Comparison of ENCODE assay signal across 20 mouse cellular contexts in the genomic region with DNA sequence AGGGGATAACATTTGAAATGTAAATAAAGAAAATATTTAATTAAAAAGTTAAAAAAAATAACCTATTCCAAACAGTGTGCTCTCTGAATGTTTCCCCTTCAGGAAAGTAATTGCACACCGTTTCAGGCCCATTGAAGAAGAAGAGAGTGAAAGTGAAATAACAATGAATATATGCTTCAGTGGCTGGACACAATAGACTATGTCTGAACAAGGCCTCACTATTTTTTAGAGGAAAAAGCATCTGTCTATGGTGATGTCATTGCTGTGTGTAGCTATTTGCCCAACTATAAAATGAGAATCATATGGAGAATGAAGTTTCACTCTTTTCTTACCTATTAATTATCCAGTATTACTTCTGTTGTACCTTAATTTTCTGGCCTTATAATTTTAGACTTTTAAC.
A peak's percentile ranks its signal among the peaks of the same experiment; 100 is the strongest.
DNase-seq lines count a peak whose midpoint lies in the region; ATAC-seq lines count a peak whose summit lies in the region.
"Had no signal": no experiment of that assay in that cellular context is flagged by ENCODE, and none has a peak within 500 bp of the region (broad histone marks: within the 10 kb centered on the region; RNA-seq: fewer than 3 reads in every experiment).

No protein-coding gene starts in this region.

- no peaks in the 10 kb centered on the region for H3K27me3 ChIP-seq in embryonic facial prominence, embryonic 11.5 days (ENCODE audit: control insufficient read depth, insufficient read depth, low read length)
- no peaks in the 10 kb centered on the region for H3K27me3 ChIP-seq in embryonic facial prominence, embryonic 10.5 days (replicated peaks; ENCODE audit: low read depth, poor library complexity, severe bottlenecking)
- no peaks in the 10 kb centered on the region for H3K27me3 ChIP-seq in forebrain, embryonic 14.5 days (replicated peaks; ENCODE audit: control insufficient read depth, insufficient read depth, low read length)
- H3K27me3 ChIP-seq in forebrain, embryonic 16.5 days (replicated peaks; ENCODE audit: control insufficient read depth, insufficient read depth, low read length) = no peaks in the 10 kb centered on the region
- H3K27me3 ChIP-seq in neural tube, embryonic 11.5 days (ENCODE audit: control insufficient read depth, insufficient read depth, low read length) = no peaks in the 10 kb centered on the region
- H3K27me3 ChIP-seq in neural tube, embryonic 15.5 days (replicated peaks) = no peaks in the 10 kb centered on the region
- H3K27me3 ChIP-seq: embryonic facial prominence, embryonic 13.5 days; heart, embryonic 12.5 days; hindbrain, embryonic 13.5 days; intestine, embryonic 15.5 days; Patski had no signal

- DNase-seq in embryonic facial prominence, embryonic 11.5 days (ENCODE audit: low spot score) = no peak
- no peak for DNase-seq in embryonic facial prominence, embryonic 10.5 days (ENCODE audit: low spot score)
- no peak for DNase-seq in forebrain, embryonic 14.5 days (ENCODE audit: low spot score)
- no peak for DNase-seq in neural tube, embryonic 11.5 days (ENCODE audit: low spot score)
- DNase-seq in heart, adult 9 months (ENCODE audit: low spot score in 2 of 2) = no peak
- DNase-seq: adrenal gland, postnatal 14 days; cerebellum, adult 11-12 months; cerebellum, adult 9-10 months; cerebellum, postnatal 25 days; gastrocnemius, postnatal 14 days; heart, adult 2 months; kidney, adult 18-20 months had no signal

- H3K4me3 ChIP-seq in embryonic facial prominence, embryonic 11.5 days (ENCODE audit: low read depth, low read length) = no peak overlapping the region
- H3K4me3 ChIP-seq in embryonic facial prominence, embryonic 10.5 days = no peak overlapping the region
- no peak overlapping the region for H3K4me3 ChIP-seq in forebrain, embryonic 14.5 days (ENCODE audit: low read depth, low read length)
- no peak overlapping the region for H3K4me3 ChIP-seq in forebrain, embryonic 16.5 days (replicated peaks; ENCODE audit: low read length)
- H3K4me3 ChIP-seq in neural tube, embryonic 11.5 days (ENCODE audit: low read depth, low read length) = no peak overlapping the region
- no peak overlapping the region for H3K4me3 ChIP-seq in neural tube, embryonic 15.5 days (replicated peaks)
- H3K4me3 ChIP-seq: embryonic facial prominence, embryonic 13.5 days; heart, adult 2 months; heart, embryonic 12.5 days; hindbrain, embryonic 13.5 days; intestine, embryonic 15.5 days had no signal

- ATAC-seq in embryonic facial prominence, embryonic 11.5 days (replicated peaks; ENCODE audit: insufficient number of reproducible peaks, low FRiP score, low TSS enrichment, low read depth) = peak; percentile 52; the same call in 1 of the 2 replicates
- ATAC-seq in forebrain, embryonic 14.5 days = 0 out of 2 replicates have a peak, but pooled peaks have one; percentile 40
- no peak for ATAC-seq in forebrain, embryonic 16.5 days
- ATAC-seq in neural tube, embryonic 11.5 days (ENCODE audit: insufficient read depth, low FRiP score, low TSS enrichment) = 0 out of 2 replicates have a peak, but pooled peaks have one; percentile 16
- ATAC-seq in neural tube, embryonic 15.5 days (ENCODE audit: low FRiP score) = no peak
- ATAC-seq: activated CD4-positive, CD25-positive, alpha-beta regulatory T cell, adult 4 months; intestine, embryonic 15.5 days; Patski had no signal

- H3K4me1 ChIP-seq in embryonic facial prominence, embryonic 11.5 days (ENCODE audit: control insufficient read depth, insufficient read depth, low read length) = no peaks in the 10 kb centered on the region
- no peaks in the 10 kb centered on the region for H3K4me1 ChIP-seq in embryonic facial prominence, embryonic 10.5 days
- no peaks in the 10 kb centered on the region for H3K4me1 ChIP-seq in forebrain, embryonic 14.5 days (ENCODE audit: control insufficient read depth, insufficient read depth, low read length)
- H3K4me1 ChIP-seq in forebrain, embryonic 16.5 days (replicated peaks; ENCODE audit: control insufficient read depth, insufficient read depth, low read length) = no peaks in the 10 kb centered on the region
- no peaks in the 10 kb centered on the region for H3K4me1 ChIP-seq in neural tube, embryonic 11.5 days (ENCODE audit: control insufficient read depth, insufficient read depth, low read length)
- H3K4me1 ChIP-seq in neural tube, embryonic 15.5 days = no peaks in the 10 kb centered on the region
- H3K4me1 ChIP-seq: embryonic facial prominence, embryonic 13.5 days; heart, embryonic 12.5 days; hindbrain, embryonic 13.5 days; intestine, embryonic 15.5 days had no signal

- H3K9me3 ChIP-seq in embryonic facial prominence, embryonic 11.5 days (replicated peaks; ENCODE audit: control insufficient read depth, low read length) = no peaks in the 10 kb centered on the region
- H3K9me3 ChIP-seq in embryonic facial prominence, embryonic 10.5 days = no peaks in the 10 kb centered on the region
- no peaks in the 10 kb centered on the region for H3K9me3 ChIP-seq in forebrain, embryonic 14.5 days (replicated peaks; ENCODE audit: control insufficient read depth, low read length)
- no peaks in the 10 kb centered on the region for H3K9me3 ChIP-seq in forebrain, embryonic 16.5 days (ENCODE audit: control insufficient read depth, low read length)
- H3K9me3 ChIP-seq in neural tube, embryonic 11.5 days (ENCODE audit: control insufficient read depth, low read length) = no peaks in the 10 kb centered on the region
- no peaks in the 10 kb centered on the region for H3K9me3 ChIP-seq in neural tube, embryonic 15.5 days (replicated peaks)
- H3K9me3 ChIP-seq: embryonic facial prominence, embryonic 13.5 days; heart, embryonic 12.5 days; hindbrain, embryonic 13.5 days; intestine, embryonic 15.5 days had no signal

- no peaks in the 10 kb centered on the region for H3K36me3 ChIP-seq in embryonic facial prominence, embryonic 11.5 days (replicated peaks; ENCODE audit: control insufficient read depth, insufficient read depth, low read depth, low read length)
- H3K36me3 ChIP-seq in embryonic facial prominence, embryonic 10.5 days (replicated peaks) = no peaks in the 10 kb centered on the region
- H3K36me3 ChIP-seq in forebrain, embryonic 14.5 days (ENCODE audit: control insufficient read depth, insufficient read depth, low read length) = no peaks in the 10 kb centered on the region
- no peaks in the 10 kb centered on the region for H3K36me3 ChIP-seq in forebrain, embryonic 16.5 days (ENCODE audit: control insufficient read depth, insufficient read depth)
- H3K36me3 ChIP-seq in neural tube, embryonic 11.5 days (ENCODE audit: control insufficient read depth, insufficient read depth, low read length) = no peaks in the 10 kb centered on the region
- no peaks in the 10 kb centered on the region for H3K36me3 ChIP-seq in neural tube, embryonic 15.5 days
- H3K36me3 ChIP-seq: embryonic facial prominence, embryonic 13.5 days; heart, embryonic 12.5 days; hindbrain, embryonic 13.5 days; intestine, embryonic 15.5 days had no signal

- no peak overlapping the region for H3K27ac ChIP-seq in embryonic facial prominence, embryonic 11.5 days (replicated peaks; ENCODE audit: low read depth, low read length)
- H3K27ac ChIP-seq in embryonic facial prominence, embryonic 10.5 days (replicated peaks) = no peak overlapping the region
- no peak overlapping the region for H3K27ac ChIP-seq in forebrain, embryonic 14.5 days (ENCODE audit: low read depth, low read length)
- no peak overlapping the region for H3K27ac ChIP-seq in forebrain, embryonic 16.5 days (ENCODE audit: low read length)
- no peak overlapping the region for H3K27ac ChIP-seq in neural tube, embryonic 11.5 days (ENCODE audit: low read depth, low read length)
- no peak overlapping the region for H3K27ac ChIP-seq in neural tube, embryonic 15.5 days (replicated peaks)
- H3K27ac ChIP-seq: embryonic facial prominence, embryonic 13.5 days; heart, adult 2 months; hindbrain, embryonic 13.5 days; intestine, embryonic 15.5 days had no signal

- 65% methylated on average over 1 of the region's 1 CpGs for WGBS in embryonic facial prominence, embryonic 11.5 days
- WGBS in embryonic facial prominence, embryonic 10.5 days = 61% methylated on average over 1 of the region's 1 CpGs
- 3% methylated on average over 1 of the region's 1 CpGs for WGBS in forebrain, embryonic 14.5 days
- WGBS in forebrain, embryonic 16.5 days = 7% methylated on average over 1 of the region's 1 CpGs
- 35% methylated on average over 1 of the region's 1 CpGs for WGBS in neural tube, embryonic 11.5 days
- 12% methylated on average over 1 of the region's 1 CpGs for WGBS in neural tube, embryonic 15.5 days

- H3K9ac ChIP-seq in embryonic facial prominence, embryonic 11.5 days (replicated peaks; ENCODE audit: low read length) = no peak overlapping the region
- H3K9ac ChIP-seq in forebrain, embryonic 14.5 days (ENCODE audit: low read length) = no peak overlapping the region
- no peak overlapping the region for H3K9ac ChIP-seq in forebrain, embryonic 16.5 days (replicated peaks; ENCODE audit: low read depth, low read length)
- no peak overlapping the region for H3K9ac ChIP-seq in neural tube, embryonic 11.5 days (ENCODE audit: low read length)
- H3K9ac ChIP-seq in neural tube, embryonic 15.5 days (replicated peaks) = no peak overlapping the region
- H3K9ac ChIP-seq: embryonic facial prominence, embryonic 13.5 days; heart, embryonic 12.5 days; hindbrain, embryonic 13.5 days; intestine, embryonic 15.5 days had no signal

- H3K4me2 ChIP-seq in embryonic facial prominence, embryonic 11.5 days (ENCODE audit: low read depth, low read length) = no peak overlapping the region
- no peak overlapping the region for H3K4me2 ChIP-seq in forebrain, embryonic 14.5 days (ENCODE audit: low read length)
- no peak overlapping the region for H3K4me2 ChIP-seq in forebrain, embryonic 16.5 days (ENCODE audit: low read length)
- no peak overlapping the region for H3K4me2 ChIP-seq in neural tube, embryonic 11.5 days (ENCODE audit: low read depth)
- no peak overlapping the region for H3K4me2 ChIP-seq in neural tube, embryonic 15.5 days
- H3K4me2 ChIP-seq: embryonic facial prominence, embryonic 13.5 days; heart, embryonic 12.5 days; hindbrain, embryonic 13.5 days; intestine, embryonic 15.5 days had no signal

Comparison
In these comparisons a context has a peak if more than half of its experiments do, and no peak if none do; other contexts are left out.
1. ATAC-seq: peak in embryonic facial prominence, embryonic 11.5 days (single experiment), forebrain, embryonic 14.5 days (single experiment) and neural tube, embryonic 11.5 days (single experiment); none in forebrain, embryonic 16.5 days (single experiment) and neural tube, embryonic 15.5 days (single experiment).